Mouse (Mus musculus) WW6 (cell line): Measurements from ENCODE around the gene Fhad1.

Experiments used
- DNase-seq: peaks from one replicate; pipeline ENCODE4 v3.0.0-alpha.2; 2013; ENCODE audit warnings: low read depth, low spot score

The Fhad1 gene

GRCm38 (mm10) chr4:141885451-141885850, 129.4 kb downstream of the Fhad1 start:
- DNase-seq: no peak

- no peak for DNase-seq
These were observed 132.0 kb downstream of the Fhad1 start for GRCm38 (mm10) chr4:141882858-141883257.

GRCm38 (mm10) chr4:141881950-141882349, 132.9 kb downstream of the Fhad1 start:
- DNase-seq: no peak

GRCm38 (mm10) chr4:141881289-141881914, 133.5 kb downstream of the Fhad1 start:
- no peak for DNase-seq

GRCm38 (mm10) chr4:141879875-141880274, 135.0 kb downstream of the Fhad1 start:
- no peak for DNase-seq

GRCm38 (mm10) chr4:141879074-141879473, 135.8 kb downstream of the Fhad1 start:
- DNase-seq: no peak

- DNase-seq: no peak
These were observed 136.3 kb downstream of the Fhad1 start for GRCm38 (mm10) chr4:141878621-141879020.

- DNase-seq: peak; percentile 24
These were observed 139.3 kb downstream of the Fhad1 start for GRCm38 (mm10) chr4:141875481-141876108.

GRCm38 (mm10) chr4:141874601-141875460, 140.1 kb downstream of the Fhad1 start, which contains the start of gene Efhd2:
TSS of gene Efhd2 (minus strand) at chr4:141874920.
- peak; percentile 76 for DNase-seq

- DNase-seq: no peak
These were observed 140.7 kb downstream of the Fhad1 start for GRCm38 (mm10) chr4:141874111-141874600.

GRCm38 (mm10) chr4:141872977-141873376, 141.9 kb downstream of the Fhad1 start:
- DNase-seq: no peak

GRCm38 (mm10) chr4:141871909-141872308, 143.0 kb downstream of the Fhad1 start:
- DNase-seq: no peak

GRCm38 (mm10) chr4:141871333-141871725, 143.6 kb downstream of the Fhad1 start:
- DNase-seq: no peak

- DNase-seq: no peak
These were observed 144.1 kb downstream of the Fhad1 start for GRCm38 (mm10) chr4:141870666-141871332.

GRCm38 (mm10) chr4:141869436-141870215, 145.3 kb downstream of the Fhad1 start:
- DNase-seq: no peak

- no peak for DNase-seq
These were observed 146.8 kb downstream of the Fhad1 start for GRCm38 (mm10) chr4:141868051-141868450.

- DNase-seq: no peak
These were observed 147.4 kb downstream of the Fhad1 start for GRCm38 (mm10) chr4:141867498-141867897.

- DNase-seq: no peak
These were observed 147.9 kb downstream of the Fhad1 start for GRCm38 (mm10) chr4:141866933-141867490.

- no peak for DNase-seq
These were observed 149.3 kb downstream of the Fhad1 start for GRCm38 (mm10) chr4:141865600-141865999.

- no peak for DNase-seq
These were observed 149.9 kb downstream of the Fhad1 start for GRCm38 (mm10) chr4:141865006-141865405.

- DNase-seq: no peak
These were observed 150.4 kb downstream of the Fhad1 start for GRCm38 (mm10) chr4:141864506-141864905.
